Mouse (Mus musculus) embryonic facial prominence, embryonic 13.5 days (tissue): ENCODE data around the gene Iqcd. TPM values are rescaled to one million over a fixed set of nuclear protein-coding genes. Genes with fewer than 3 reads are reported as not detected.
A peak's percentile ranks its signal among the peaks of the same experiment; 100 is the strongest.

ENCODE experiments used
- ATAC-seq: fragments of 200-750 bp; cut with Nextera tagmentation; 2 replicates; pipeline ENCODE4 v1.8.0; 2017; ENCODE audit warnings: low read depth; ENCODE audit not compliant: insufficient number of reproducible peaks, insufficient read depth, low FRiP score, low TSS enrichment
- H3K27ac ChIP-seq: fragments of 300-500 bp; sonication (generic); 2 replicates; pipeline ENCODE4 v1.5.1; 2015; ENCODE audit warnings: moderate library complexity, mild to moderate bottlenecking, inconsistent platforms
- H3K27me3 ChIP-seq: fragments of 300-500 bp; sonication (generic); 2 replicates; pipeline ENCODE4 v1.6.1; 2015; ENCODE audit warnings: mild to moderate bottlenecking, inconsistent platforms
- H3K36me3 ChIP-seq: fragments of 300-500 bp; sonication (generic); 2 replicates; pipeline ENCODE4 v1.6.1; 2015; ENCODE audit warnings: mild to moderate bottlenecking, inconsistent platforms
- H3K4me1 ChIP-seq: fragments of 300-500 bp; sonication (generic); 2 replicates; pipeline ENCODE4 v1.6.1; 2015; ENCODE audit warnings: inconsistent platforms
- H3K4me2 ChIP-seq: fragments of 300-500 bp; sonication (generic); 2 replicates; pipeline ENCODE4 v1.6.1; 2015; ENCODE audit warnings: moderate library complexity, mild to moderate bottlenecking, inconsistent platforms
- H3K4me3 ChIP-seq: fragments of 300-500 bp; sonication (generic); 2 replicates; pipeline ENCODE4 v1.5.1; 2015; ENCODE audit warnings: mild to moderate bottlenecking, inconsistent platforms
- H3K9ac ChIP-seq: fragments of 300-500 bp; sonication (generic); 2 replicates; pipeline ENCODE4 v1.6.1; 2015; ENCODE audit warnings: mild to moderate bottlenecking, inconsistent platforms
- H3K9me3 ChIP-seq: fragments of 300-500 bp; sonication (generic); 2 replicates; pipeline ENCODE4 v1.6.1; 2016; ENCODE audit warnings: inconsistent platforms
- WGBS: fragments of 180-500 bp; shearing (Covaris S2); methylation state at CpG from one replicate; pipeline ENCODE4 v1.1.7; 2015; ENCODE audit warnings: mixed read lengths; 5-methylcytosine and 5-hydroxymethylcytosine counted together
- polyA plus RNA-seq: library from polyadenylated mRNA; unstranded; fragments of >200 nt; fragmentation: Nextera tagmentation; extraction: Ambion mirVana; gene quantifications from 2 replicates; pipeline ENCODE4 v1.2.1, GENCODE M21; 2015

Gene Iqcd
- polyA plus RNA-seq, 1 experiment from 2014 or later: 0.60 TPM

- Histone ChIP-seq H3K36me3 (peaks cover 25% of the 10 kb centered on the region), H3K9me3 (no peaks in the 10 kb centered on the region), H3K27ac (no peak overlapping the region), H3K4me3 (peak overlapping the region; percentile 42), H3K4me2 (peak overlapping the region; percentile 73), H3K9ac (no peak overlapping the region), H3K4me1 (peaks cover 4% of the 10 kb centered on the region; the same call in 1 of the 2 replicates), H3K27me3 (no peaks in the 10 kb centered on the region)
- WGBS: 1% methylated on average over 8 of the region's 8 CpGs
- no peak for ATAC-seq
Observed at GRCm38 (mm10) chr5:120605688-120606087, 16.9 kb downstream of the Iqcd start.

DNA sequence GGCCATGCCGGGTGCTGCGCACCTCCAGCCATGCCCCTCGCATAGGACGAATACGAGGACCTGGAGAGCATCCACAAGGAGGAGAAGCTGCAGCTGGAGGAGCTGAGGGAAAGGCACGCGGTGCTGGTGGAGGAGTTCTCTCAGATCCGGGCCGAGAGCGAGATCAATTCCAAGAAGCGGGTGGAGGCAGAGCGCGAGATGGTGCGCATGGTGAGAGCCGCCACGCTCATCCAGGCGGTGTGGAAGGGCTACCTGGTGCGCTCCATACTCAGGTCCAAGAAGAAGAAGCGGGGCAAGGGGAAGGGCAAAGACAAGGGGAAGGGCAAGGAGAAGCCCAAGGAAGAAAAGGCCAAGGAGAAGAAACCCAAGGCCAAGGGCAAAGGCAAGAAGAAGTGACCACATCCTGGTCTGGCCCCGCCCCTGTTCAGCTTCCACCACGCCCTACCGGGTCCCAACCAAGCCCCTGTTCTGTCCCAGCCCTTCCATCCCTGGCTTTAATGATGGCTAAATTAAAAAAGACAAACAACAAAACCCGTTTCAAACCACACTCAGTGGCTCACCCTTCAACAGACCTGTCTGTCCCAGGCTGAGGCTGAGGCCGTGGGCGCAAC, 17.9 kb downstream of the Iqcd start:
- H3K4me2 ChIP-seq: no peak overlapping the region
- ATAC-seq: no peak
- H3K4me1 ChIP-seq: peaks cover 13% of the 10 kb centered on the region
- 72% methylated on average over 25 of the region's 25 CpGs for WGBS
- H3K4me3 ChIP-seq: no peak overlapping the region
- no peaks in the 10 kb centered on the region for H3K9me3 ChIP-seq
- no peaks in the 10 kb centered on the region for H3K27me3 ChIP-seq
- no peak overlapping the region for H3K9ac ChIP-seq
- H3K36me3 ChIP-seq: peaks cover 25% of the 10 kb centered on the region
- no peak overlapping the region for H3K27ac ChIP-seq

- H3K9ac ChIP-seq: no peak overlapping the region
- ATAC-seq: no peak
- WGBS: 77% methylated on average over 3 of the region's 3 CpGs
- no peak overlapping the region for H3K4me3 ChIP-seq
- H3K27me3 ChIP-seq: no peaks in the 10 kb centered on the region
- H3K4me2 ChIP-seq: no peak overlapping the region
- H3K4me1 ChIP-seq: peaks cover 15% of the 10 kb centered on the region
- H3K36me3 ChIP-seq: peaks cover 25% of the 10 kb centered on the region
- H3K27ac ChIP-seq: no peak overlapping the region
- no peaks in the 10 kb centered on the region for H3K9me3 ChIP-seq
Observed at GRCm38 (mm10) chr5:120607335-120607734, 18.5 kb downstream of the Iqcd start.

DNA sequence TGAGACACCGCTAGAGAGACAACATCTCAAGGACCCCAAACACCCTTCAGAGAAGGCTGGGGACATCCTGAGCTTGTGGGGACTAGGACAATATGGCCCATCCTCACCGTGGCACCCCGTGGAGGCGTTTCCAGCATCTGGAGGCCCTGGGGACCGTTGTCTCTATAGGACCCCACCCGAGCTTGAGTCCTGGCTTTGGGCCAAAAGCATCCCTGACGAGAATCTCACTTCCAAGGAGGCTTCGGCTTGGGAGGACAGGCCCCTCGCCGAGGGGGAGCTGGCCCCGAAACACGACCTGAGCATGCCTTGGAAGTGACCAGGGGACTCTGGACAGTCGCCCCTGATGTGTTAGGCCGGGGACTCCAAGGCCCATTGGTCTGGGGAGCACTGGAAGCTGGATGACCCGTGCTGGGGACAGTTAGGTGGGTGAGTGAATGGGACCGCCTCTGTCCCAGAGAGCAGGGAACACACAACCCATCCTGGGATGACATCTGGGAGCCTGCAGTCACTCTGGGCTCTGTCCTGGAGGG, 20.5 kb downstream of the Iqcd start:
- no peak for ATAC-seq
- Histone ChIP-seq H3K27me3 (no peaks in the 10 kb centered on the region), H3K4me3 (no peak overlapping the region), H3K9ac (0 out of 2 replicates have a peak overlapping the region, but pooled peaks have one; percentile 0), H3K9me3 (no peaks in the 10 kb centered on the region), H3K36me3 (peaks cover 25% of the 10 kb centered on the region), H3K27ac (no peak overlapping the region), H3K4me2 (no peak overlapping the region), H3K4me1 (peaks cover 21% of the 10 kb centered on the region)
- WGBS: 87% methylated on average over 16 of the region's 16 CpGs

- no peak for ATAC-seq
- H3K9ac ChIP-seq: peak overlapping the region; percentile 73; the same call in 1 of the 2 replicates
- H3K4me2 ChIP-seq: peak overlapping the region; percentile 93
- H3K4me3 ChIP-seq: peak overlapping the region; percentile 70; the same call in 1 of the 2 replicates
- H3K4me1 ChIP-seq: peaks cover 17% of the 10 kb centered on the region
- H3K9me3 ChIP-seq: no peaks in the 10 kb centered on the region
- H3K27ac ChIP-seq: no peak overlapping the region
- no peaks in the 10 kb centered on the region for H3K27me3 ChIP-seq
- 87% methylated on average over 5 of the region's 5 CpGs for WGBS
- H3K36me3 ChIP-seq: peaks cover 35% of the 10 kb centered on the region
Observed at GRCm38 (mm10) chr5:120610906-120611305, 22.1 kb downstream of the Iqcd start.

- WGBS: 40% methylated on average over 8 of the region's 8 CpGs
- H3K4me3 ChIP-seq: peak overlapping the region; percentile 70
- ATAC-seq: no peak
Observed at GRCm38 (mm10) chr5:120611416-120611815, 22.6 kb downstream of the Iqcd start.

GRCm38 (mm10) chr5:120612442-120612821, 23.6 kb downstream of the Iqcd start, which contains the start of the genes Rita1 and Ddx54:
Gene Rita1 (minus strand): TSS chr5:120612589.
Gene Ddx54 (plus strand): TSS chr5:120612739.
- Histone ChIP-seq H3K9ac (peak within 1 kb of the TSS; percentile 78), H3K9me3 (no peaks in the 10 kb centered on the region), H3K4me2 (peak within 1 kb of the TSS; percentile 93), H3K27me3 (no peaks in the 10 kb centered on the region), H3K27ac (peak within 1 kb of the TSS; percentile 78), H3K4me3 (peak within 1 kb of the TSS; percentile 70), H3K36me3 (peaks cover 46% of the 10 kb centered on the region), H3K4me1 (peaks cover 17% of the 10 kb centered on the region)
- peak; percentile 88 for ATAC-seq
- under 1% methylated on average over 22 of the region's 22 CpGs for WGBS

More at GRCm38 (mm10) chr5:120611416-120611815, 22.6 kb downstream of the Iqcd start:
- H3K27me3 ChIP-seq: no peaks in the 10 kb centered on the region
- peak overlapping the region; percentile 93 for H3K4me2 ChIP-seq
- H3K27ac ChIP-seq: no peak overlapping the region
- H3K9ac ChIP-seq: peak overlapping the region; percentile 73
- no peaks in the 10 kb centered on the region for H3K9me3 ChIP-seq
- peaks cover 17% of the 10 kb centered on the region for H3K4me1 ChIP-seq
- peaks cover 39% of the 10 kb centered on the region for H3K36me3 ChIP-seq

- H3K4me2 ChIP-seq: peak overlapping the region; percentile 93
- ATAC-seq: peak; percentile 92
Observed at GRCm38 (mm10) chr5:120612822-120613604, 24.2 kb downstream of the Iqcd start.

GRCm38 (mm10) chr5:120615903-120616302, 27.1 kb downstream of the Iqcd start:
- whole genome bisulfite sequencing: 97% methylated on average over 4 of the region's 4 CpGs

More at GRCm38 (mm10) chr5:120612822-120613604, 24.2 kb downstream of the Iqcd start:
- WGBS: under 1% methylated on average over 69 of the region's 69 CpGs
- Histone ChIP-seq H3K27ac (peak overlapping the region; percentile 78), H3K9ac (peak overlapping the region; percentile 78), H3K9me3 (no peaks in the 10 kb centered on the region), H3K36me3 (peaks cover 46% of the 10 kb centered on the region), H3K4me3 (peak overlapping the region; percentile 70), H3K4me1 (peaks cover 17% of the 10 kb centered on the region), H3K27me3 (no peaks in the 10 kb centered on the region)

DNA sequence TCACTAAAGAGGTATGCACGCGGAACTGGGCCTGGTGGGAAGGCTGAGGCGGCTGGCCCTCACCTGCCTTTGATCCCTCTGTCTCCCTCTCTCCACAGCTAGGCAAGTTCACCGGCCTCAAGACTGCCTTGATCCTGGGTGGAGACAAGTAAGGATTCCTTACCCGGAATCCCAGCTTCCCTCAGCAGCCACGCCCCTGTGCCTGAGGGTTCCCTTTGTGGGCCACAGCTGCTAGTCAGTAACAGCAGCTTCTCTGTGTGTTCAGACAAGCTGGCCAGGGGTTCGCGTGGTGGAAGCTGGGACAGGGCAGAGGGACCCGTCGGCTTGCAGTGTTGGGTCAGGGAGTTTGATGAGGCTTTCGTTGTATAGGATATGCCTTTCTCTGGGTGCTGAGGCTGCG, 30.0 kb downstream of the Iqcd start:
- WGBS: 75% methylated on average over 12 of the region's 12 CpGs
- Histone ChIP-seq H3K4me3 (no peak overlapping the region), H3K9me3 (no peaks in the 10 kb centered on the region), H3K4me1 (peaks cover 18% of the 10 kb centered on the region), H3K27ac (no peak overlapping the region), H3K36me3 (peaks cover 83% of the 10 kb centered on the region), H3K4me2 (no peak overlapping the region), H3K27me3 (no peaks in the 10 kb centered on the region), H3K9ac (no peak overlapping the region)
- ATAC-seq: no peak

More at GRCm38 (mm10) chr5:120615903-120616302, 27.1 kb downstream of the Iqcd start:
- H3K4me3 ChIP-seq: no peak overlapping the region
- no peaks in the 10 kb centered on the region for H3K9me3 ChIP-seq
- no peak overlapping the region for H3K27ac ChIP-seq
- H3K4me2 ChIP-seq: no peak overlapping the region
- H3K36me3 ChIP-seq: peaks cover 57% of the 10 kb centered on the region
- no peak overlapping the region for H3K9ac ChIP-seq
- peaks cover 16% of the 10 kb centered on the region for H3K4me1 ChIP-seq
- ATAC-seq: no peak
- no peaks in the 10 kb centered on the region for H3K27me3 ChIP-seq

DNA sequence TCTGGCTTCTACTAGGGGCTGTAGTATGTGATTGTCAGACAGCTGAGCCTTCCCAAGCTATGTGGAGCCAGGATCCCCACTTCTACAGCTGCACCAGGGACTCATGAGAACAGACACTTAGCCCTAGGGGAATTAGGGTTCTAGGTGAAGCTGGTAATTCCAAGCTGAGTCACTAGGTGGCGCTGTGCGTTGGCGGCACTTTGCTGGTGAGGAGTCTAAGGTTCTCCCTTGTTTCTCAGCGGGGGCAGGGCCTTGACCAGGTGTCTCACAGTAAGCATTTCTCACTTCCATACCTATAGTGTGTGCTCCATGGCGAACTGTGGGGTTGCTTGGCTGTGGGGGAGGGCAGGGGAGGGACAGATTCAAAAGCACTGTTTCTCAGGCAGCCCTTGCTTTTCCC, 30.4 kb downstream of the Iqcd start:
- Histone ChIP-seq H3K9ac (no peak overlapping the region), H3K27me3 (no peaks in the 10 kb centered on the region), H3K9me3 (no peaks in the 10 kb centered on the region), H3K4me2 (no peak overlapping the region), H3K27ac (no peak overlapping the region), H3K4me3 (no peak overlapping the region), H3K36me3 (peaks cover 87% of the 10 kb centered on the region), H3K4me1 (peaks cover 13% of the 10 kb centered on the region)
- no peak for ATAC-seq
- WGBS: 25% methylated on average over 5 of the region's 5 CpGs
